Mouse (Mus musculus) cerebellum, adult 2 months (tissue): ENCODE data around the gene Sh3rf3.

Source experiments
- CTCF ChIP-seq: fragments of 200-500 bp; IDR thresholded peaks from 2 replicates; pipeline ENCODE4 v1.5.1; 2011; ENCODE audit warnings: low read depth, mild to moderate bottlenecking, control low read depth, low read length, moderate library complexity, borderline replicate concordance; ENCODE audit not compliant: insufficient read depth
- POLR2A ChIP-seq: fragments of 200-500 bp; IDR thresholded peaks from 2 replicates; pipeline ENCODE4 v1.6.1; 2011; ENCODE audit warnings: low read length, control low read depth, borderline replicate concordance; ENCODE audit not compliant: insufficient read depth

DNA sequence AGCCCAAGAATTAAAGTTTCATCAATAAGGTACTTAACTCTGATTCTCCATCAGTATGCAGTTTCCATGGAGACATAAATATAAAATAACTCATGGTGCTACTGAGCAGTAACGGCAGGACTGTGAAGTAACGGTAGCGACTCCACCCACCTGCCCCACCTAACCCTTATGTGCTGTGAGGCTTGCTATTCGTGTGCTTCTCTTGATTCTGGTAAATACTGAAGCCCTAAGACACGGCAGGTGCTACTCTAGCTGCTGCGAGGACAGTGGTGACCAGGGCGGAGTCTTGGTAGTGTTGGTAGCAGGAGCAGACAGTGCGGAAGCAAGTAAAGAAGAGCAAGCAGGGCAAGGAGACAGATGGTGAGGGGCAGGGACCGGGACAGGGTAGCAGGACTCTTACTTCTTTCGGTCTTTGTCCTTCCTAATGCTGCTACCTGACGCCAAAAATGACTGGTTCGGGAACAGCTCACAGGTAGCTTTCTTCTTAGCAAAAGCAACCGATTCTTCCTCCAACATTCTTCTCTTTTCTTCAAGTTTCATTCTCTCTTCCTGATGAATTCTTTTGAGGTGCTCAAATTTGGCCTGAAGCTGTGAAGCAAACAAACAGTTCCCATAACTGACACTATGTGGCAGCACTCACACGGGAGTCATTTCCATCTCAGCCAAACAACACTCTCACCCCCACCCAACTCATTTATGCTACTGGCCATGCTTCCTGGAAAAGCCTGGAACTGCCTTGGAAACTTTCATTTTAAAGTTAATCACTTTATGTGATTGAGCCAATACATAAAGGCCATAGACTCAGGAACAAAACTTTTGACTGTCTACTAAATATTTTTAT, 353.2 kb downstream of the Sh3rf3 start:
- TF ChIP-seq POLR2A, result no peak
- peak; percentile 77 for TF ChIP-seq CTCF
